Mouse (Mus musculus): ENCODE data around the gene Gm3250.
"Not testable (repeated sequence)": the region's sequence is repeated elsewhere in the genome, so short reads cannot be mapped to it uniquely, and the experiment has no call there.

DNA sequence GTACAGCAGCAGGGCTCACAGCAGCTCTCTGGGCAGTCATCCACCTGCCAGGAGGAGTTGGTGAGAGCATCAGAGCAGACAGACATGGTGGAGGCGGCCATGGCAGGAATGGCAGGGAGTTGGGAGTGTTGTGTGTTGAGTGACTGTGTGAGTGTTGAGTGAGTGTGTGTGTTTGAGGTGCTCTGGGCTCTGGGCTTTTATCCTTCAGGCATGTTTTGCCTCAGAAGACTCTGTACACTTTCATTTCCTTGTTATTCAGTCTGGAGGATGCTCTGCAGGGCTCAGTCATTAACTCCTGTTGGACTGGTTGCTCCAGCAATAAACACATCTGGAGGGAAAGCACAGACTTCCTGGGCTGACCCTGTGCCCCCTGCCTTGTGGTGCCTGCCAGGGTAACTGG lies 22.8 kb downstream of the Gm3250 start, which contains the start of gene Gm3233:
- not testable (repeated sequence) for TF ChIP-seq CTCF (IDR thresholded peaks at IDR 0.05; ENCODE audit: low read depth, low read length); POLR2AphosphoS5 (IDR thresholded peaks at IDR 0.05; ENCODE audit: insufficient replicate concordance, low read depth, low read length)
